Mouse (Mus musculus) gastrocnemius, postnatal 14 days (tissue): Measurements from ENCODE around the gene Eef1g. TPM values are rescaled to one million over a fixed set of nuclear protein-coding genes. Genes with fewer than 3 reads are reported as not detected.
"Not testable (repeated sequence)": the region's sequence is repeated elsewhere in the genome, so short reads cannot be mapped to it uniquely, and the experiment has no call there.

Experiments used
- DNase-seq: peaks from one replicate; pipeline ENCODE4 v3.0.0; 2021; ENCODE audit warnings: mixed read lengths
- intact Hi-C: fragments of 180-260 bp; cut with DNase I; formaldehyde crosslinking; loops from one replicate; pipeline ENCODE4 v1.15.1; 2025; ENCODE audit warnings: low total_unique reads
- total RNA-seq, 2 experiments: library from RNA; stranded (reverse); gene quantifications; 2 replicates each; pipeline ENCODE4 v1.2.3; 2021

Eef1g gene
- total RNA-seq, 2 experiments from 2014 or later, result 500 to 587 TPM

DNA sequence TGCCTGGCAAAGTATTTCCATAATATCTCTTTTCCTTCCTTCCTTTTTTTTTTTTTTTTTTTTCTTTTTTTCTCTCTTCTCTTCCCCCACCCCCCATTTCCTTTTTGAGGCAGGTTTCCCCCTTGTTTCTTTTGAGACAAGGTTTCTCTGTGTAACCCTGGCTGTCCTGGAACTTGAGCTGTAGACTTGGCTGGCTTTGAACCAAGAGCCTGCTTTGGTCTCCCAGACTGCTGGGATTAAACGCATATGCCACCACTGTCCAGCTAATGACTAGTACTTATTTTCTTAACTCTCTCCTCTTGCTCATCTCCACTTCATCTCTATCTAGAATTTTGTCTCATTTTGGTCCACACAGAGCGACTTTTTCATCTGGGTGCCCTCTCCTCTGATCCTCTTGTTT lies 23.8 kb upstream of the Eef1g start:
- intact Hi-C loops, result no loop called here
- DNase-seq, result no peak

DNA sequence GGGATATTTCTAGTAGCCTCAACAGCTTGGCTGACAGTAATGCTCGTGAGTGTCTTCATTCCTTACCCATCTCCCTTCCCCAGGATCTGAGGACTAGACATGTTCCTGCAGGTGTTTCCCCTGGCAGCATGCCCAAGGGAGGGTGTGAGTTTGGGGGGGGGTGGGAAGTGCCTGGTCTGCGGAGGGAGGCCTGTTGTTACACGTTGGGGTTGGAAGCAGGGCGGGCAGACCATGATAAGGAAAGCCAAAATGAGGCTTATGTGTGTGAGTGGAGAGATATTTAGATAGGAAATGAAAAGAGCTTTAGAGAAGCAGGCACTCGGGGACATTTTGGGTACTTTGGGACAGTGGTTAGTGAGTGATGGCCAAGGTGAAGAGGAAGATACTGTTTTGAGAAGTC lies 22.8 kb upstream of the Eef1g start:
- no peak for DNase-seq
- intact Hi-C loops, result no loop called here

DNA sequence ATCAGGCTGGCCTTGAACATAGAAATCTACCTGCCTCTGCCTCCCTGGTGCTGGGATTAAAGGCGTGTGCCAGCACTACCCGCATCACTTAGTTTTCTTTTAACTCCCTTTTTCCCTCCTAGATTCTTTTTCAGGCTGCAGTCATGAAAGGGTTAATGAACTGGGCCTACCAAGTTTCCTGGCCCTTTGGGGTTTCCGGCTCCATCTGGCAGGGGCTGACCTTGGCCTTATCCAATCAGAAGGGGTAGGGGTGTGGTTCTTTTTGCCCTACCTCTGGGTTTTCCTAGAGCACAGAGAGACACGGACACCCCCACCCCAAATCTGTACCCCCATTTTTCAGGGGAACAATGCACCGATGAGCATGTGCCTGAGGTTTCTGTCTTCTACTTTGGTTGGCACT lies 22.1 kb upstream of the Eef1g start:
- intact Hi-C loops, result no loop called here
- DNase-seq, result peak; percentile 82

DNA sequence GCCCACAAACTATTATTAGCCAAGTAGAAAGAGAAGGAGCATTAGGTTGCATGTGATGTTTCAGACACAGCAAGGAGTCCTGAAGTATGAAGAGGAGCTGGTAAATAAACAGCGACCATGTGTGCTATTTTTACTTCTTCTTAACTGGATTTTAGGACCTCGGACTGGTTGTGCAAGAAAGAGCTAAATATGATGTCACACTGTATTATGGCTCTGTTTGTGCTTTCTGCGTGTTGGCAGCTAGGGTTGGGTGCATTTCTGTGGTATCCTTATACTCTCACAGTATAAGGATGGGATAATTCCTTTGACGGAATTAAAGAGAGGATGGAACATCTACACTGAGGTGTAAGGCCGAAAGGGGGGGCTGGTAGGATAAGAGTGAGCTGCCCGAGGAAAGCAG lies 21.6 kb upstream of the Eef1g start:
- intact Hi-C loops, result no loop called here
- no peak for DNase-seq

DNA sequence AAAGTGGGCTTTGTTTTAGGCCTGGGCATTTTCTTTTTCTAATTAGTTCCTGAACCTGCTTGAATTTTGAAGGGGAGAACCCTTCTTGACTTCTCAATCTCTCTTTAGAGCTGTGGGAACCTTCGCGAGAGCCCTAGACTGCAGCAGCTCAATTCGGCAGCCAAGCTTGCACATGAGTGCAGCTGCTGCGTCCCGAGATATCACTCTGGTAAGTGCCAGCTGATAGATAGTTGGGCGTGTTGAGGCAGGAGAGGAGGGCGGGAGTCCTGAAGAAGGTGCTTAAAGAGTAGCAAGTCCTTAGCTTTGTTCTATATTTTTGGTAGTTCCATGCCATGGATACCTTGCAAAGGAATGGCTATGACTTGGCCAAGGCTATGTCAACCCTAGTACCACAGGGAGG lies 19.9 kb upstream of the Eef1g start:
- intact Hi-C loops, result no loop called here
- no peak for DNase-seq

DNA sequence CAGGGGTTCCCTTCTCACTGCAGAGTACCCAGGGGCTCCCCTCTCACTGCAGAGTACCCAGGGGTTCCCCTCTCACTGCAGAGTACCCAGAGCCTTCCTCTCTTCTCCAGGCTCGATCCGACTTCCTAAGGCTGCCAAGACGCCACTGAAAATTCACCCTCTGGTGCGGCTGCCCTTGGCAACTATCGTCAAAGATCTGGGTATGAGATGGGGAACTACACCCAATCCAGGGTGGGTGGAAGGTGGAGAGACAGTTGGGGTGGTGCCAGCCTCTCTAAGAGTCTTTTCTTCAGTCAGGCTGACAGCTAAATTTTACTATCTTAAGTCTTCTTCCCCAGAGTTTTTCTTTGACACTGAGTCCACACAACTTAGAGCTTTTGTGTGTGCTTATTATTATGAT lies 16.7 kb upstream of the Eef1g start:
- no peak for DNase-seq
- intact Hi-C loops, result loop anchor here (10.0 kb wide), 1 partner anchor 45 kb away; no protein-coding TSS in a partner anchor

DNA sequence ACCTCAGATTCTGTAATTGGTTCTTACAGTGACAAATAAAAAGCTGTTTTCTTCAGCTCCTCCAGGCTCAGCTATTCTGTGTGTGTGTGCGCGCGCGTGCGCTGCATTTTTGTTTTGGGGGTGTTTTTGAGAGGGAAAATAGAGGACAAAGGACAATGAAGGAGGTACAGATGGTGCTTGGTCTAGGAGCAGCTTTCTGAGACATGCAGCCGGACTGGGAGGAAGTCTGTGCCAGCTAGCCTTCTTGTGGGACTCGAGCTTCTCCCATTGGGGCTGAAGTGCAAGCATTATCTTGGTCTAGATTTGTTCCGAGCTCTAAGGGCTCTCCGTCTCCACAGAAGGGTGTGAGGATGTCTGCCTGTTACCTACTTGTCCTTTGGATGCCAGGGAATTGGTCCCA lies 14.6 kb upstream of the Eef1g start:
- no peak for DNase-seq
- intact Hi-C loops, result loop anchor here (10.0 kb wide), 1 partner anchor 47 kb away; no protein-coding TSS in a partner anchor

DNA sequence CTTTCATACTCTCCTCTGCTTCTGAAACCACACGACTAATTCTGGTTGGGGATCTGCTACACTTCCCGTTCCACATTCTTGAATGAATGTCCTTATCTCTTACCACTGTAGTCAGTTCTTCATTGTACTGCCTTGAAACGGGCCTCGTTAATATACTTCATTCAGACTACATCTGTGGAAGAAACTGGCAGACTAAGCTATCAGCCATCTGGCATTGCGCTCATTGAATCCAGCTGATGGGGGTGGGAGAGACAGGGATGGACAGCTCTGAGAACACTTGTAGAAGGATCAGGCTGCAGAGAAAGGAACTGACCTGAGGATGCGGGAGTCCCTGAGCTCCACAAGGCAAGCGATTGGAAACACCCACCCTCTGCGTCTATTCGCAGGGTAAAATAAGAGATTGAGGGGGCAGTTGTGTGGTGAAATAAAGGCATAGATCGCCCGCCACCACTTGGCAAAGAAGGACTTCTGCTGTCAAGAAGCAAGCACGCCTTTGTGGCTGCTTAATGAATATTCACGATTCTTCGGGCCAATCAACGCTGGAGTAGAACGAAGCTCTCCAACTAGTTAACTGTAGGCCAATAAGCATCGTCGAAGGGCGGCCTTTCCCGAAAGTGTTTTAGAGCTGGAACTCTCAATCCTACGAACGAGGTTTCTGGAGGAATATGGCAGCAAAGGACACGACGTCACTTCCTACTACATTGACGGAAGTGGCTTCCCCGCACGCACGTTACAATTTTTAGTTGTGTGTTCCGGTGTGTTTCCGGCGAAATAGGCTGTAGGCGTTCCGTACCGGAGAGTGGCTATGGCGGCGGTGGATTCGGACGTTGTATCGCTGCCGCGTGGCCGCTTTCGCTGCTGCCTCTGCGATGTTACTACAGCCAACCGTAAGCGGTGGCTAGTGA lies 13.5 kb upstream of the Eef1g start, which contains the start of gene Tut1:
Gene Tut1, plus strand, starts transcription at position 713 of the 905 bp plus-strand sequence.
- intact Hi-C loops, result loop anchor here (10.0 kb wide), 1 partner anchor 49 kb away; no protein-coding TSS in a partner anchor
- DNase-seq, result peak; percentile 85

DNA sequence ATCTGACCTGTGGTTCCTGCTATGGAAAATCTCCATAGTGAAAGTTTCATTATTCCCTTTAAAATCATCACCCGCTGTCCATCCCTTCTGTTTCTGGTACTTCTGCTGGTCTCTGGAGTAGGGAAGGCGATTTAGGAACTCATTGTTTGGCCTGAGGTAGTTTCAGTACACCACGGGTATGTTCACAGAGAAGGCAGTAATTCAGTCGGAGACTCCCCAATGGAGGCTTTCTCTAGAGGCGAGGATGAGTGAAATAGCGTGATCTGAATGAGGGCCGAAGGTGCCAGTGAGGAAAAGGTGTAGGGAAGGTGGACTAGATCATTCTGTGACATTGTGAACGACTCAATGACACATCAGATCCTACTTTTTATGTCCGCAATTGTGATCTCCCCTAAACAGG lies 12.7 kb upstream of the Eef1g start:
- intact Hi-C loops, result loop anchor here (10.0 kb wide), 1 partner anchor 49 kb away; no protein-coding TSS in a partner anchor
- DNase-seq, result no peak

DNA sequence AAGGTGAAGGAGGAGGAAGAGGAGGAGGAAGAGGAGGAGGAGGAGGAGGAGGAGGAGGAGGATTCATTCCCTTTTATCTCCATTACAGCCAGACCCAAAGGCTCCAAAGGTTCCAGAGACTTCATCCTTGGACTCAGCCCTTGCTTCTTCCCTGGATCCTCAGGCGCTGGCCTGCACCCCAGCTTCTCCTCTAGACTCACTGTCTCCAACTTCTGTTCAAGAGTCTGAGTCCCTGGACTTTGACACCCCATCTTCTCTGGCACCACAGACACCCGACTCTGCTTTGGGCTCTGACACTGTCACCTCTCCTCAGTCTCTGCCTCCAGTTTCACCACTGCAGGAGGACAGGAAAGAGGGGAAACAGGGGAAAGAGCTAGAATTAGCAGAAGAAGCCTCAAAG lies 4.6 kb upstream of the Eef1g start:
- intact Hi-C loops, result loop anchor here (5.0 kb wide), 1 partner anchor 115 kb away; no protein-coding TSS in a partner anchor
- DNase-seq, result no peak

DNA sequence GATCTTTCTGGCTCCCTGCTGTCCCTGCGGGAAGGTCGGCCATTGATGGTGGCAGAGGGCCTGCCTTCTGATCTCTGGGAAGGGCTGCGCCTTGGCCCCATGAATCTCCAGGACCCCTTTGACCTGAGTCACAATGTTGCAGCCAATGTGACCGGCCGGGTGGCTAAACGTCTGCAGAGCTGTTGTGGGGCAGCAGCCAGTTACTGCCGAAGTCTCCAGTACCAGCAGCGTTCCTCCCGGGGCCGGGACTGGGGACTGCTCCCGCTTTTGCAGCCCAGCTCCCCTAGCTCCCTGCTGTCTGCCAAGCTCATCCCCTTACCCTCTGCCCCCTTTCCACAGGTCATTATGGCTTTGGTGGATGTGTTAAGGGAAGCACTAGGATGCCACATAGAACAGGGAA lies 1.8 kb upstream of the Eef1g start:
- no peak for DNase-seq
- intact Hi-C loops, result no loop called here

DNA sequence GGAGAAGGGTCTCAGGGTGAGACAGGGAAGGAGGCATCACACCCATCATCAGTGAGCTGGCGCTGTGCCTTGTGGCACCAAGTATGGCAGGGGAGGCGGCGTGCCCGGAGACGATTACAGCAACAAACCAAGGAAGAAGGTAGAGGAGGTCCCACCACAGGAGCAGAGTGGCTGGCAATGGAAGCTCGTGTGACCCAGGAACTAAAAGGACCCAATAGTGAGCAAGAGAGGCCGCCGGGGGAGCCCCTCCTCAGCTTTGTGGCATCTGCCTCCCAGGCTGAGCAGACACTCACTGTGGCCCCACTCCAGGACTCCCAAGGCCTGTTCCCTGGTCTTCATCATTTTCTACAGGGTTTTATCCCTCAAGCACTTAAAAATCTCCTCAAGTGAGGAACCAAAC lies 1.1 kb upstream of the Eef1g start:
- intact Hi-C loops, result no loop called here
- peak; percentile 47 for DNase-seq

DNA sequence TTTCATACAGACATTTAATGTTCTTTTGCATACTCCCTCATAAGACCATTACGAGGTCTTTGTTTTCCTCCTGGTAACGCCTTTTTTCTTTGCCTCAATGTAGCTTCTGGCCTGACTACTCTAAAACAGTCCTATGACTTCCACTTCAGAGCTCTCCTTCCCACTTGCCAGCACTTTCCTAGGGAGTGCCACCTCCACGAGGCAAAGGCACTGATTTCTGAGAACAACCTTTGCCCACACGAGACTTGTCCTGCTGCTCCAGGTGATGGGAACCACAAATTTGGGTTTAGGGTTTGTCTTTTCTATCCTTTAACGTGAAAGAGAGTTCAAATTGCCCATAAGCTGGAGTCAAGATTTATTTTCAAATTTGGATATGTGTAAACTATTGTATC lies 647 bp upstream of the Eef1g start:
- no peak for DNase-seq
- intact Hi-C loops, result no loop called here

DNA sequence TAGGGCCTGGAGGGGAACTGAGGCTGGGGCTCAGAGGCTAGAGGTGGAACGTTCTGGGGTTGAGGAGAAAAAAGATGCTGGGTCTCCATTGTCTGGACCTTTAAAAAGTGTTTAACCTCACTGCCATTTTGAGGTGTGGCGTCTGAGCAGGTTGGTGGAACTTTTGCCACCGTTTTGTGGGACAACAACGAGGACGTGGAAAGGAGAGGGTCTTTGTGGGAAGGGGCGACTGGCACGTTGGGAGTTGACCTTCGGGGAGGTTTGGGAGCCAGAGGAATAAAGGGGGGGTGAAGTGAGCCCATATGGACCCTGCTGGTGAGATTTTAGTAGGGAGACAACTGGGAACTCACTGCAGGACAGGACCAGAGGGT lies 517 bp downstream of the Eef1g start:
- DNase-seq, result no peak
- intact Hi-C loops, result no loop called here

DNA sequence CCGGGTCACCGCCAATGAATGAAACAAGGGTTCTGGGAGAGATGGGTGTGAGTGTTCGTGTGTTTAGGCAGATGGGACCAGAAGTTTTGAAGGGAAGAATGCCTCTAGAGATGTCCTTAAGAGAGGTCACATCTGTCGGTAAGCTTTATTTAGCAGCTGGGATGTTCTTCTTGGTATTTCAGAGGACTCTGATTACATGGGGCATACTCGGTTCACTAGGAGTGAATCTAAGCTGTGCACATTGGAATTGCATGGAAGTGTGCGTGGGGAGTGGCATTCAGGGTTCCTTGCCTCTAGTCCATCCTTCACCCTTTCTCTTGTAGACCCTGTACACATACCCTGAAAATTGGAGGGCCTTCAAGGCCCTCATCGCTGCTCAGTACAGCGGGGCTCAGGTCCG lies 1.1 kb downstream of the Eef1g start:
- no peak for DNase-seq
- intact Hi-C loops, result no loop called here

DNA sequence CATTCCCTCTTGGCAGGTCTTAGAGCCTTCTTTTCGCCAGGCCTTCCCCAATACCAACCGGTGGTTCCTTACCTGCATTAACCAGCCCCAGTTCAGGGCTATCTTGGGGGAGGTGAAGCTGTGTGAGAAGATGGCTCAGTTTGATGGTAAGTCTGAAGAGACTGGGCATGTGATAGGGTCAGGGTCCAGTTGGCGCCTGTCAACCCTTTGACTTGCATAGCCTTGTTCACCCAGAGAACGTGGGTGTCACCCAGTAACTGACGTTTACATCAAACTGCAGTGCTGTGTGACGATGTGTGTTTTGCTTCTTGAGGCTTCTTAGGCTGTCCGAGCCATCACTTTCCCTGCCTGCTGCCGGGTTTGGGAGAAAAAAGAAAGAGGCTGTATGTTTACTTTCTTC lies 5.7 kb downstream of the Eef1g start:
- DNase-seq, intact Hi-C loops: not testable (repeated sequence)

DNA sequence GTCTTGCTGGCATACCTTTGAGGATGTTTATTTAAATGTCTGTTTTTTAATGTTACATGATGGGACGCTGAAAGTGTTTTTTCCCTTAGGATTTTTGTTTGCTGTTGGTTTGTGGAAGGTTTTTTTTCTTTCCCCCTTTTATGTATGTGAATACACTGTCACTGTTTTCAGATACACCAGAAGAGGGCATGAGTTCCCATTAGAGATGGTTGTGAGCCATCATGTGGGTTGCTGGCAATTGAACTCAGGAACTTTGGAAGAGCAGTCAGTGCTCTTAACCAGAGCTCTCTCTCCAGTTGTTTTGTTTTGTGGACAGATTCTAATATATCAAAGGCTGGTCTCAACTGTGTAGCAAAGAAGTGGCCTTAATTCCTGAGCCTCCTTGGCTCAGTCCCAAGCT lies 7.8 kb downstream of the Eef1g start:
- intact Hi-C loops, result loop anchor here (5.0 kb wide), 1 partner anchor 108 kb away; no protein-coding TSS in a partner anchor
- no peak for DNase-seq

DNA sequence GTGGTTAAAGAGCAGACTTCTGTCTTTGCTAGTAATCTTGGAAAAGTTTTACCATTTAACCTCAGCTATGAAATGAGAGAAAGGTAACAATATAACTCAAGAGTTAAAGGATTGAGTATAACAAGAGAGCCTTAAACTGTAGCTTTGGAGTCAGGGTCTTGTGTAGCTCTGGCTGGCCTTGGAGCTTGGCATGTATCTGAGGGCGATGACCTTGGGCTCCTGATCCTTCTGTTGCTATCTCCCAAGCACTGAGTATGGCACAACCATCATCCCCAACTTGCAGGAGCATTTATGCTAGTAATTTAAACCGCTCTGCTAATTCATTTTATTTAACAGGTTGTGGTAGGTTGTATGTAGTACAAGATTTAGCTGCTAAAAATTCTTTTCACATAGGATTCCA lies 8.7 kb downstream of the Eef1g start:
- no peak for DNase-seq
- intact Hi-C loops, result loop anchor here (5.0 kb wide), 1 partner anchor 107 kb away; no protein-coding TSS in a partner anchor

DNA sequence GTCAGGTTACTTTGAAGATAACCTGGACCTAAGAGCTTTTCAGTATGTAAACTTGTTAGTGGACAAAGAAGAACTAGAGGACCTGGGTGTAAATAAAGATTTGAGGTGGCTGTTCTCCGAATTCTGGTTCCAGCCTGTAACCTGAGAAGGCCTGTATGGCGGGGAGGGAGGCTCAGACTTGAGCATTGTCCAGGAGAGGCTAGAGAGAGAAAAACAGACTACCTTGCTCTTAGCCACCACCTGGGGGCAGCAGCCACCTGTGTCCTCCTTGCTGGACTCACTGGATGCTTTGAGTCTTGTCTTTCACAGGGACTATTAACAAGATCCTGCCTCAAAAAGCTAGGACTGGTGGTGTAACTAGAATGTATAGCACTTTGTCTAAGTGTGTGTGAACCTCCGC lies 9.7 kb downstream of the Eef1g start:
- peak; percentile 63 for DNase-seq
- intact Hi-C loops, result loop anchor here (5.0 kb wide), 1 partner anchor 106 kb away; no protein-coding TSS in a partner anchor

DNA sequence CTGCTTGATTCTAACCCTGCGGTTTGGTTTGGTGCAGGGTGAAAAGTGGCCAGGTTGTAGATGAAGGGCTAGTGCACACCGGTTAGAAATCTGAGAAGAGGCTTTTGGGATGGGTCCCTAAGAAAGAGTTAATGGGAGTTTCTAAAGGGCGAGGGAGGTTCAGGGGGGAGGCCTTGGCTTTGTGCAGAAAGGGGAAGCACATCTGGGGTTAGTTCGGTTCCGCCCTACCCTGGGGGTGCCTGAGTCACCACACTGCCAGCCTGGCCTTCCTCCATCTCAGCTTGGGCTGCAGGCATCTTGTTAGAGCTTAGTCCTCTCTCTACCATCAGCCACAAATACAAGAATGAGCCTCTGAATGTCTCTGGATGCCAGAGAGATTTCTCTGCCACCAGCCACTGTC lies 13.9 kb downstream of the Eef1g start:
- intact Hi-C loops, result no loop called here
- peak; percentile 57 for DNase-seq
